Mouse (Mus musculus) heart, adult 8-10 months (tissue): ENCODE results near the gene Dda1. TPM values are rescaled to one million over a fixed set of nuclear protein-coding genes. Genes with fewer than 3 reads are reported as not detected.

ENCODE experiments used
- total RNA-seq, 4 experiments: library from RNA; stranded (reverse); gene quantifications; 2 replicates each; pipeline ENCODE4 v1.2.4; 2022

Dda1 gene
- total RNA-seq, 4 experiments from 2014 or later, result 31.0 to 37.7 (median 33.8) TPM

Other genes starting within 250 kb of the Dda1 start
- 10 to 100 TPM; 22.8 to 27.1 (median 24.2) TPM for gene Myo9b, start 196.5 kb upstream of the Dda1 start, total RNA-seq
- gene Haus8, start 196.3 kb upstream of the Dda1 start, total RNA-seq, result 10 to 100 TPM; 21.9 to 30.3 (median 26.9) TPM
- gene Use1, start 102.4 kb upstream of the Dda1 start, total RNA-seq, result 100 to 1,000 TPM; 176 to 184 (median 181) TPM
- gene Ocel1, start 97.9 kb upstream of the Dda1 start, total RNA-seq, result 10 to 100 TPM; 11.2 to 15.0 (median 13.9) TPM
- gene Nr2f6, start 87.2 kb upstream of the Dda1 start, total RNA-seq, result 10 to 100 TPM; 44.3 to 52.2 (median 46.2) TPM
- gene Ushbp1, start 73.4 kb upstream of the Dda1 start, total RNA-seq, result 10 to 100 TPM; 20.8 to 33.7 (median 22.0) TPM
- gene Babam1, start 72.3 kb upstream of the Dda1 start, total RNA-seq, result 10 to 100 TPM; 70.0 to 72.7 (median 71.3) TPM
- gene Ankle1, start 63.2 kb upstream of the Dda1 start, total RNA-seq, result under 1 TPM in 1 of 4 experiments, not detected in 3; 0.11 TPM
- 10 to 100 TPM; 21.4 to 29.6 (median 24.8) TPM for gene Abhd8, start 5.5 kb upstream of the Dda1 start, total RNA-seq
- 100 to 1,000 TPM; 114 to 128 (median 119) TPM for gene Mrpl34, start 4.2 kb upstream of the Dda1 start, total RNA-seq
- gene Ano8, start 16.8 kb downstream of the Dda1 start, total RNA-seq, result 10 to 100 TPM; 14.1 to 17.3 (median 16.1) TPM
- 10 to 100 TPM; 17.5 to 22.2 (median 19.0) TPM for gene Gtpbp3, start 18.9 kb downstream of the Dda1 start, total RNA-seq
- gene Plvap, start 42.6 kb downstream of the Dda1 start, total RNA-seq, result 10 to 100 TPM; 23.8 to 29.1 (median 27.0) TPM
- not detected for gene Ccdc194, start 56.5 kb downstream of the Dda1 start, total RNA-seq
- gene Bst2, start 68.3 kb downstream of the Dda1 start, total RNA-seq, result 10 to 100 TPM; 13.5 to 18.7 (median 14.2) TPM
- 10 to 100 TPM; 28.8 to 31.5 (median 29.1) TPM for gene Mvb12a, start 73.7 kb downstream of the Dda1 start, total RNA-seq
- under 1 TPM in 2 of 4 experiments, not detected in 2; 0.16 to 0.25 TPM for gene Tmem221, start 89.7 kb downstream of the Dda1 start, total RNA-seq
- gene Nxnl1, start 97.4 kb downstream of the Dda1 start, total RNA-seq, result under 1 TPM in 2 of 4 experiments, not detected in 2; 0.14 to 0.19 TPM
- gene Slc27a1, start 99.7 kb downstream of the Dda1 start, total RNA-seq, result 100 to 1,000 TPM; 192 to 237 (median 204) TPM
- gene Pgls, start 123.0 kb downstream of the Dda1 start, total RNA-seq, result 10 to 100 TPM; 57.7 to 65.1 (median 62.6) TPM
- 1 to 10 TPM; 1.1 to 1.4 (median 1.2) TPM for gene Fam129c, start 128.4 kb downstream of the Dda1 start, total RNA-seq
- gene Colgalt1, start 141.8 kb downstream of the Dda1 start, total RNA-seq, result 10 to 100 TPM; 38.4 to 41.5 (median 39.9) TPM
- gene Unc13a, start 202.6 kb downstream of the Dda1 start, total RNA-seq, result 1 to 10 TPM in 1 of 4 experiments, under 1 TPM in 3; 0.49 to 1.4 (median 0.57) TPM
- gene Jak3, start 207.1 kb downstream of the Dda1 start, total RNA-seq, result 10 to 100 TPM in 1 of 4 experiments, 1 to 10 TPM in 3; 6.4 to 10.3 (median 7.6) TPM
- gene Insl3, start 220.0 kb downstream of the Dda1 start, total RNA-seq, result 1 to 10 TPM; 2.2 to 4.6 (median 2.5) TPM
- 1 to 10 TPM; 4.0 to 6.9 (median 5.3) TPM for gene B3gnt3, start 232.6 kb downstream of the Dda1 start, total RNA-seq